Mouse (Mus musculus) adipocyte (in vitro differentiated cells): ENCODE measurements at regions not wholly inside any gene's neighbourhood (a gene's known extent, or its start where the extent isn't known, plus 50 kb on each side); places are given as distances from the start of the nearest gene placed in this dataset.

Experiments
- DNase-seq: peaks from one replicate; pipeline ENCODE4 v3.0.0-alpha.2; 2016; ENCODE audit warnings: low spot score

- no peak for DNase-seq
These were observed 55.9 kb upstream of the Cnksr3 start for GRCm38 (mm10) chr10:7267903-7268302.

- DNase-seq: no peak
These were observed 55.1 kb upstream of the Cnksr3 start for GRCm38 (mm10) chr10:7267106-7267505.

GRCm38 (mm10) chr10:7265412-7265811 lies 53.4 kb upstream of the Cnksr3 start:
- DNase-seq: no peak

DNA sequence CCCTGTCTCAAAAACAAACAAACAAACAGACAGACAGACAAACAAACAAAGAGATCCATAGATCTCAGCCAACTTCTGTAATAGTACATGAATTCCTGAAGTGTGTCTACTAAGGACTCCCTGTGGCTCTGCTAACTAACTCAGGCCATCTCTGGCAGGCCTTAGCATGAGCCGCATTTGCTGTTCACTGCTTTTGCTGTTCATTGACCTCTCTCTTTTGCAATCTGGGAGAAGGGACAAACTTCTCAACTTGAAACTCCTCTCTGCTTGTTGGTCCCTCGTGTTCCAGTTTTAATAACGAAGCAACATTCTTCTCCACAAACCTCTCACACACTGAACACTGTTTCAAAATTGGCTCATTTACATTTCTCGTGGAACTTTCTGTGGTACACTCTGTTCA lies 52.7 kb upstream of the Cnksr3 start:
- DNase-seq: peak; percentile 72
